Mouse (Mus musculus) heart, adult 2 months (tissue): Measurements from ENCODE around the gene Evi2b.

ENCODE experiments used
- CTCF ChIP-seq: fragments of 200-600 bp; IDR thresholded peaks from 2 replicates; pipeline ENCODE4 v1.8.1; 2022; ENCODE audit warnings: antibody characterized with exemption, mild to moderate bottlenecking, moderate library complexity
- POLR2A ChIP-seq: fragments of 200-500 bp; IDR thresholded peaks from 2 replicates; pipeline ENCODE4 v1.6.1; 2011; ENCODE audit warnings: mild to moderate bottlenecking, low read depth, low read length, control low read depth; ENCODE audit not compliant: insufficient read depth

- TF ChIP-seq CTCF (no peak), POLR2A (no peak)
Measured at GRCm38 (mm10) chr11:79519878-79520291, 3.7 kb downstream of the Evi2b start.
